Mouse (Mus musculus) megakaryocyte-erythroid progenitor cell, adult 5-6 weeks (primary cell): Measurements from ENCODE around the gene Igsf21. TPM values are rescaled to one million over a fixed set of nuclear protein-coding genes. Genes with fewer than 3 reads are reported as not detected.

ENCODE experiments used
- ATAC-seq: replicated peaks from 2 replicates; pipeline ENCODE4 v1.8.0; 2016; ENCODE audit warnings: mild to moderate bottlenecking, inconsistent platforms; ENCODE audit not compliant: severe bottlenecking, poor library complexity, low FRiP score, low TSS enrichment
- total RNA-seq, 2 experiments: library from RNA; stranded (forward) in 1 of 2; stranded (reverse) in 1 of 2; fragments of 200-1000, 215-1000 nt in 1 of 2; fragments of >200 nt in 1 of 2; fragmentation: Nextera tagmentation in 1 of 2; gene quantifications; 2 replicates each; pipeline ENCODE4 v1.2.3; 2014 to 2017

Gene Igsf21
- total RNA-seq, 2 experiments from 2014 or later = not detected

GRCm38 (mm10) chr4:140030040-140030386 is 216.6 kb downstream of the Igsf21 start:
- no peak for ATAC-seq

- ATAC-seq = no peak
Measured at GRCm38 (mm10) chr4:140029324-140030039, 217.1 kb downstream of the Igsf21 start.

DNA sequence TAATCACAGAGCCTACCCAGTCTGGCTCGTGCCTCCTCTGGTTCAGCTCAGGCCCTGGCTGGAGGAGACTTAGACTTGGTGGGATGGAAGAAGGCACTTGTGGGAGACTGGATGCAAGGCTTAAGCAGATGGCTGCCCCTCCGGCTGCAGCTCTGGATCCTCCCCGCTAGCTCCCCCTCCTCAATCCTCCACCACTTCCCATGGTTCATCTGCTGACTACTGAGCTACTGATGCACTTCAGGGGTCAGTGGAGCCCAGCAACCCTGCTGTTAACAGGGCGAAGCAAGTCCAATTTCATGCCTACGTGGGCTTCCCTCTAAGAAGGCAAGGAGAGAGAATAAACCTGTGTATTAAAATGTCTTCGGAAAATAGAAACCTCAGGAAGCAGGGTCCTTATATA is 222.8 kb downstream of the Igsf21 start:
- no peak for ATAC-seq

DNA sequence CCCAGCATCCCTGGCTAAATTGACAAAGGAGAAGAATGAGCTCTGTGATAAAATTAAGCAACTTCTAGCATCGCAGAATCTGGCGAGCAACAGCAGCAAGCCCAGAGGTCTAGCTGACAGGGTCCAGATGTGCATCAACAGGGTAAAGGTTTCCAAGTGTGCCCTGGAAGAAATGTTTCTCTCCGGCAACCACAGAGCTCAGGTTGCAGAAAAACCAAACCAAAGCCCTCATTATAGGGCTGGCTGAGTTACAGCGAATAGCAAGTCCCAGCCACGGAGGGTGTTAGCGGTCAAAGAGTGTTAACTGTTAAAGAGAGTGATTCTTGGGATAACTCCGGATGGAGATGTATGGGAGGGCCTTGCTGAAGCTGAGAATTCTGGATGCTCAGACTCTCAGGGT is 230.7 kb downstream of the Igsf21 start:
- no peak for ATAC-seq

DNA sequence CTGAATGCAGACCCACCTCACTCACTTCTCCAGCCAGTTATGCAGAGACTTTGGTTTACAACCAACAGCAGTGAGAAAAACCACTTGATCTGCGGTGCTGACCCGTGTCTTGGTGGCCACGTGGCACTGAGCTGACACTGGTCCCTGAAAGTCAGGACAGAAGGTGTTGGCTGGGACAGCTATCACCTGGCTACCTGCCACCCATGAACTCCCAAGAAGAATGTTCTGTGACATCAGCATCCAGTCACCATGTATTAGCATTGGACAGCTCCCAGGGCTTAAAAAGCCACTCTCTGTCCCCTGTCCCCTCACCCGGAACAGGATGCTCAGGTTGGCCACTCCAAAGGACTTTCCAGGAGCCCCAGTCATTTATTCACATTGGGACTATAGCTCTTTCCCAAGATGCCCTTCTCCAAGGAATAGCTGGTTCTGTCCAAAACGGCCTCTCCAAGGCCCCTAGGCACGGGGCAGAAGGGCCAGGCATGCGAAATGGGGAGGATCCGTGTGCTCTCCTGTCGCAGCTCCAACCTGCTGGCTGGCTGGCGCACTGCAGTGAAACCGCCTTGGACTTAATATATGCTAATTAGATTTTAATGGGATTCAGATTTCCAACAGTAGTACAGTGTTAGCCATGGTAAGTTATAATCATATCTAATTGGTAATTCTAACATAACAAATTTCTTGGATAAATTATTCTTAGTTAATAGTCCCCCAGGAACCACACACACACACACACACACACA is 235.7 kb downstream of the Igsf21 start:
- ATAC-seq = no peak

- no peak for ATAC-seq
Measured at GRCm38 (mm10) chr4:140004932-140005331, 241.7 kb downstream of the Igsf21 start.

- ATAC-seq = no peak
Measured at GRCm38 (mm10) chr4:140004170-140004569, 242.4 kb downstream of the Igsf21 start.

- ATAC-seq = no peak
Measured at GRCm38 (mm10) chr4:140002069-140002468, 244.5 kb downstream of the Igsf21 start.

- no peak for ATAC-seq
Measured at GRCm38 (mm10) chr4:140000911-140001310, 245.7 kb downstream of the Igsf21 start.

- ATAC-seq = no peak
Measured at GRCm38 (mm10) chr4:139999033-139999432, 247.6 kb downstream of the Igsf21 start.

GRCm38 (mm10) chr4:139995659-139996058 is 250.9 kb downstream of the Igsf21 start:
- no peak for ATAC-seq

DNA sequence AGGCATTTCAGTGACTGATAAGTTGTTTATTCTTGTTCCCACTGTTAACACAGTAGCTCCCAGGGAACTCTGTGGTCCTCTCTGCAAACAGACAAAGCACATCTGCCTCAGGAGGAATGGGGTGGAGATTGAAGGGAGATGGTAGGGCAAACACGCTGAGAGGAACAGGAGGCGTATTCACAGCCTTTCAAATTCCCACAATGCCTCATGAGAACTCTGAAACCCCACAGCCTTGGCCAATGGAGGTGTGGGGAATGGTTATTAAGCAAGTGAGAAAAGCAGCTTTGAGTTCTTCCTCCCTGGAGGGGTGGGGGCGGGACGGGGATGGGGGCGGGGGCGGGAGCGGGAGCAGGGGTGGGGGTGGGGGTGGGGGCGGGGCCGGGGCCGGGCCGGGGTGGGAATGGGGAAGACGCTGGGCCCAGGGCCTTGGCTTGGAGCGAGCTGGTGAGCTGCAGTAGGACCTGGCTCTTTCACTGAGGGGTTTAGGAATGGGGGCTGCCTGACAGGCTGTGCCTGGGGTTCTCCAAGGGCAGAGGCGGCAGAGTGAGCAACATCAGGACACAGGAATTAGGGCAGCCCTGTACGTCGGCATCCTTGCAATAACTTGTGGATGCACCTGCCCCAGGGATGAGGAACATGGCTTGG is 253.4 kb downstream of the Igsf21 start:
- ATAC-seq = no peak

GRCm38 (mm10) chr4:139986913-139987312 is 259.7 kb downstream of the Igsf21 start:
- ATAC-seq = no peak

- no peak for ATAC-seq
Measured at GRCm38 (mm10) chr4:139978716-139979115, 267.9 kb downstream of the Igsf21 start.

GRCm38 (mm10) chr4:139977308-139977781 is 269.2 kb downstream of the Igsf21 start:
- no peak for ATAC-seq
